Mouse (Mus musculus) limb, embryonic 10.5 days (tissue): ENCODE measurements around the gene Gm9945. TPM values are rescaled to one million over a fixed set of nuclear protein-coding genes. Genes with fewer than 3 reads are reported as not detected.

Experiments used
- DNase-seq: peaks from one replicate; pipeline ENCODE4 v3.0.0-alpha.2; 2017; ENCODE audit warnings: low spot score
- H3K27ac ChIP-seq: fragments of 300-500 bp; sonication (generic); 2 replicates; pipeline ENCODE4 v1.5.1; 2016; ENCODE audit warnings: mild to moderate bottlenecking
- H3K27me3 ChIP-seq: fragments of 300-500 bp; sonication (generic); 2 replicates; pipeline ENCODE4 v1.6.1; 2016; ENCODE audit warnings: low read depth, mild to moderate bottlenecking; ENCODE audit not compliant: poor library complexity, severe bottlenecking
- H3K36me3 ChIP-seq: fragments of 300-500 bp; sonication (generic); 2 replicates; pipeline ENCODE4 v1.6.1; 2016; ENCODE audit warnings: mild to moderate bottlenecking, moderate library complexity
- H3K4me1 ChIP-seq: fragments of 300-500 bp; sonication (generic); 2 replicates; pipeline ENCODE4 v1.6.1; 2016
- H3K4me3 ChIP-seq: fragments of 300-500 bp; sonication (generic); 2 replicates; pipeline ENCODE4 v1.5.1; 2016; ENCODE audit warnings: mild to moderate bottlenecking, moderate library complexity
- H3K9me3 ChIP-seq: fragments of 300-500 bp; sonication (generic); replicated peaks from 2 replicates; pipeline ENCODE4 v1.6.1; 2016; ENCODE audit warnings: mild to moderate bottlenecking
- WGBS: fragments of 180-500 bp; shearing (Covaris S2); methylation state at CpG from one replicate; pipeline ENCODE4 v1.1.7; 2016; 5-methylcytosine and 5-hydroxymethylcytosine counted together
- polyA plus RNA-seq: library from polyadenylated mRNA; unstranded; fragments of >200 nt; fragmentation: Nextera tagmentation; extraction: Ambion mirVana; gene quantifications from 2 replicates; pipeline ENCODE4 v1.2.1, GENCODE M21; 2016

The Gm9945 gene
- polyA plus RNA-seq, 1 experiment from 2014 or later: not detected

GRCm38 (mm10) chr11:53522930-53523329, 43.0 kb downstream of the Gm9945 start:
- H3K27ac ChIP-seq: peak overlapping the region; percentile 59; the same call in 1 of the 2 replicates
- no peaks in the 10 kb centered on the region for H3K36me3 ChIP-seq
- peaks cover 71% of the 10 kb centered on the region for H3K4me1 ChIP-seq
- WGBS: 50% methylated on average over 9 of the region's 9 CpGs
- peaks cover 12% of the 10 kb centered on the region for H3K27me3 ChIP-seq
- H3K4me3 ChIP-seq: no peak overlapping the region
- no peak for DNase-seq
- H3K9me3 ChIP-seq: no peaks in the 10 kb centered on the region

DNA sequence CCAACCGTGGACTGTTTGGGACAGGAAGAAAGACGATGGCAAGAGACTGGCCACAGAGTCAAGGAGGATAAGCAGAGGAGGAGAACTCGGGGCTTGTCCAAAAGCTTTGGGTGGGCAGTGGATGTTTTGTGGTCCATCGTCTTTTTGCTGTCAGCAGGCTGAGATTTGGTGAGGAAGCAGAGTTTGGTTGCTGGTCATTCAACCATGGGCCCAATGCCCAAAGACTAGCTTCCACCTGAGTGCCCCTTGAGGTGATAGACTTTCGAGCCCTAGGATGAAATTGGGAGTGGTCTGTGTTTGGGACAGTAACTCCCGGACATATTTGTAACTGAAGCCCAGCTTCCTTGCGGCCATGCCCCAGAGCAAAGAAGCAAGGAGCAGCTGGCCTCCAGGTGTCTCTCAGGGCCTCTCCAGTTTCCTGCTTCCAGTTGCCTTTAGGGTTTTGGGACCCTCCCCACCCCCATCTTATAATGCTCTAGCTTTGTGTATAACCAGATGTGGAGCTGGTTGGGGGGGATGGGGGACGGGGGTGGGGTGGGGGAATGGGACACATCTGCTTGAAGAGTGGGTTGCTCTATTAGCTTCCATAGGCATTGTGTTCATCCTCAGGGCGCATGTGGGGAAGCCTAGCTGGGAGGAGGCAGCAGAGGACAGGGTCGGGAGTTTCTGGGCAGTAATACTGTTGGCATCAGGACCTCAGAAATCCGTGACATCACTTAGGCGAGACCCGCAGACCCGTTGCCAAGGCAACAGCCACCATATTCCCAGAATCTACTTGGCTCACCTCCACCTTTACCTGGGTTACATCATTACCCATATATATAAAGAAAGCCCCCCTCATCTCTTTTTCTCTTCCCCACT, 43.8 kb downstream of the Gm9945 start:
- peaks cover 5% of the 10 kb centered on the region for H3K27me3 ChIP-seq
- H3K4me1 ChIP-seq: peaks cover 79% of the 10 kb centered on the region
- no peak overlapping the region for H3K4me3 ChIP-seq
- peak; percentile 57 for DNase-seq
- no peaks in the 10 kb centered on the region for H3K36me3 ChIP-seq
- 78% methylated on average over 14 of the region's 14 CpGs for WGBS
- H3K9me3 ChIP-seq: no peaks in the 10 kb centered on the region
- peak overlapping the region; percentile 70 for H3K27ac ChIP-seq

- Histone ChIP-seq H3K36me3 (no peaks in the 10 kb centered on the region), H3K27me3 (no peaks in the 10 kb centered on the region), H3K4me3 (no peak overlapping the region), H3K9me3 (no peaks in the 10 kb centered on the region), H3K27ac (peak overlapping the region; percentile 70; the same call in 1 of the 2 replicates), H3K4me1 (peaks cover 79% of the 10 kb centered on the region)
- 82% methylated on average over 6 of the region's 6 CpGs for WGBS
- DNase-seq: no peak
Observed at GRCm38 (mm10) chr11:53524905-53525304, 44.9 kb downstream of the Gm9945 start.

DNA sequence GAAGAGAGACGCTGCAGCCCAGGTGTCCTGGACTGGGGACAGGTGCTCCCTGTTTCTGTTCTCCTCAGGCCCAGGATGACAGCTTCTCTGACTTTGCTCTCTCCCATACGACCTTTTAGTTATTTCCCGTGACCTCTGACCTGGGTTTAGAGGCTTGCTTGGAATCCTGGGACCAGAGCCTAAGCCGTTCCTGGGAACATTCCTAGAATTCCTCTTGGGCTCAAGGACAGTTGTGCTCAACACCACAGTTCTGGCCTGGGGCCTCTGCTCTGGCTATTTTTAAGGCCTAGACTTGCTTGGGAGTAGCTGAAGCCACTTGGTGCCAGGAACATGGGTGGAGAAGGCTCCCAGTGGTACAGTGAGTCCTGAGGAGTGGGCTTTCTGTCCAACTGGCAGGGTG, 45.5 kb downstream of the Gm9945 start:
- H3K27me3 ChIP-seq: no peaks in the 10 kb centered on the region
- H3K9me3 ChIP-seq: no peaks in the 10 kb centered on the region
- 42% methylated on average over 4 of the region's 4 CpGs for WGBS
- peaks cover 74% of the 10 kb centered on the region for H3K4me1 ChIP-seq
- no peak overlapping the region for H3K4me3 ChIP-seq
- no peak overlapping the region; the same call in 1 of the 2 replicates for H3K27ac ChIP-seq
- no peaks in the 10 kb centered on the region for H3K36me3 ChIP-seq
- no peak for DNase-seq

DNA sequence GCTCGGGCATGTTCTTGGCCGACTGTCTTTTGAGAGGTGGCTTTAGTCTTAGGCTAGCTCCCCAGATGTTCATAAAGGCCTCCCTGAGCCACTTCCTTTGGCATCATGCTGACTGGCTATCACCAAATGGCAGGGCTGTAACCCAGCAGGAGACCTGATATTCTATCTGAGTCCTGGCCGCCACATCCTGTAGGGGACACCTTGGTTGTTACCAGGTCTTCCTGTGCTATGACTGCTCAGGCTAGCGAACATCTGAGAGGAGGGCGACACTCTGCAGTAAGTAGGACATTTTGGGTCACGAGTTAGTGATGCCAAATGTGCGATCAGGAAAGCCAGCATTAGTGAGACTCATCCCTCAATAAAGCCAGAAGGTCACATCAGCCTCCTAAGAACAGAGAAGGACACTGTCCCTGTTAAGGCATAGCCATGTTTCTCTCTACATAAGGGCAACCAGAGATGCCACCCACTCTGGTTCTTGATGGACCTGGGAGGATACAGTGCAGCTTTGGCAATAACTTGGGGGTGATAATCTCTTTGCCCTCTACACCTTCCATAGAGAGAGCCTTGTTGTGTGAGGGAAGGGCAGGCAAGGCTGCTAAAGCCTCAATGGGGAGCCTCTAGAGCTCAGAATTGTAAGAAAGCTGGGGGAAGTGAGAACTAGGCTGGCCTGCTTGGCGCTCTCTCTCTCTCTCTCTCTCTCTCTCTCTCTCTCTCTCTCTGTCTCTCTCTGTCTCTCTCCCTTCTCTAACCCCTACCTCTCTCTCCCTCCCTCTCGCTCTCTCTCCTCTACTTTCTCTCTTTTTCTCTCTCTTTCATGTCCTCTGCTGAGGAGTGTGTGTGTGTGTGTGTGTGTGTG, 48.7 kb downstream of the Gm9945 start:
- Histone ChIP-seq H3K36me3 (peaks cover 16% of the 10 kb centered on the region), H3K4me1 (peaks cover 49% of the 10 kb centered on the region), H3K27ac (no peak overlapping the region), H3K9me3 (no peaks in the 10 kb centered on the region), H3K4me3 (no peak overlapping the region), H3K27me3 (no peaks in the 10 kb centered on the region)
- no peak for DNase-seq
- 46% methylated on average over 9 of the region's 9 CpGs for WGBS

GRCm38 (mm10) chr11:53529253-53529557, 49.2 kb downstream of the Gm9945 start:
- H3K4me3 ChIP-seq: no peak overlapping the region
- no peak for DNase-seq
- peaks cover 43% of the 10 kb centered on the region for H3K4me1 ChIP-seq
- WGBS: 73% methylated on average over 6 of the region's 6 CpGs
- H3K27me3 ChIP-seq: no peaks in the 10 kb centered on the region
- peaks cover 21% of the 10 kb centered on the region for H3K36me3 ChIP-seq
- H3K27ac ChIP-seq: no peak overlapping the region; the same call in 1 of the 2 replicates
- H3K9me3 ChIP-seq: no peaks in the 10 kb centered on the region

DNA sequence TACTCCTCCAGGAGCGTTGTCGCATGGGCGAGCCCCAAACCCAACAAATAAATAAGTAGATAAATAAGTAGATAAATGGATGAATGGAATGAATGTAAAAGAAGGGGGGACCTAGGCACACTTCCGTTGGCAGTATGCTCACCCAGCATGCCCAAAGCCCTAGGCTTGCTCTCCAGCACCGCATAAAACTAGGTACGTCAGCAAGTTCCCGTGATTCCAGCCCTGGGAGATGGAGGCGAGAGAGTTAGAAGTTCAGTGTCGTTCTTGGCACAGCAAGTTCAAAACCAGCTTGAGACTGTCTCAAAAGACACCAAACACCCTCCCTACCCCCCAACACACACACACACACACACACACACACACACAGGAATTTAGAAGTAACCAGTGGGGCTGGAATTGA, 50.0 kb downstream of the Gm9945 start:
- 82% methylated on average over 9 of the region's 9 CpGs for WGBS
- Histone ChIP-seq H3K36me3 (peaks cover 29% of the 10 kb centered on the region), H3K27ac (no peak overlapping the region), H3K27me3 (no peaks in the 10 kb centered on the region), H3K4me1 (peaks cover 35% of the 10 kb centered on the region), H3K4me3 (no peak overlapping the region), H3K9me3 (no peaks in the 10 kb centered on the region)
- DNase-seq: no peak

Other genes starting within 250 kb of the Gm9945 start
- 143 and 154 TPM in 2 replicates for gene Hspa4, start 179.7 kb upstream of the Gm9945 start, polyA plus RNA-seq
- 23.0 and 30.4 TPM in 2 replicates for gene Zcchc10, start 155.5 kb upstream of the Gm9945 start, polyA plus RNA-seq
- 33.7 and 38.0 TPM in 2 replicates for gene Aff4, start 129.3 kb upstream of the Gm9945 start, polyA plus RNA-seq
- gene Leap2, start 57.0 kb upstream of the Gm9945 start, polyA plus RNA-seq: 0.51 TPM in 1 of 2 replicates, not detected in the other
- gene Uqcrq, start 49.3 kb upstream of the Gm9945 start, polyA plus RNA-seq: 491 and 544 TPM in 2 replicates
- 0.66 and 0.79 TPM in 2 replicates for gene Gdf9, start 49.1 kb upstream of the Gm9945 start, polyA plus RNA-seq
- 0.08 and 0.14 TPM in 2 replicates for gene Gm10447, start 23.1 kb upstream of the Gm9945 start, polyA plus RNA-seq
- gene Shroom1, start 23.0 kb upstream of the Gm9945 start, polyA plus RNA-seq: 1.8 and 3.9 TPM in 2 replicates
- not detected in 2 replicates for gene Gm9837, start 9.7 kb upstream of the Gm9945 start, polyA plus RNA-seq
- gene Sowaha, start 108 bp downstream of the Gm9945 start, polyA plus RNA-seq: 0.13 and 0.51 TPM in 2 replicates
- 18.6 and 22.8 TPM in 2 replicates for gene Sept8, start 39.1 kb downstream of the Gm9945 start, polyA plus RNA-seq
- 52.0 and 69.4 TPM in 2 replicates for gene Kif3a, start 87.2 kb downstream of the Gm9945 start, polyA plus RNA-seq
- 0.40 and 0.58 TPM in 2 replicates for gene Il4, start 138.5 kb downstream of the Gm9945 start, polyA plus RNA-seq
- gene Il13, start 154.5 kb downstream of the Gm9945 start, polyA plus RNA-seq: not detected in 2 replicates
- gene Rad50, start 227.2 kb downstream of the Gm9945 start, polyA plus RNA-seq: 24.2 and 28.1 TPM in 2 replicates
- gene Il5, start 240.6 kb downstream of the Gm9945 start, polyA plus RNA-seq: not detected in 2 replicates